Mouse (Mus musculus) left cerebral cortex, adult 9 months (tissue): ENCODE measurements around the gene Mettl6.
"Not testable (repeated sequence)": the region's sequence is repeated elsewhere in the genome, so short reads cannot be mapped to it uniquely, and the experiment has no call there.

Experiments used
- DNase-seq, 2 experiments: peaks; one replicate each; pipeline ENCODE4 v3.0.0; 2022; ENCODE audit warnings: low spot score in 2 of 2

The Mettl6 gene

GRCm38 (mm10) chr14:31472451-31473061 is 22.3 kb downstream of the Mettl6 start:
- peak in 1 of 2 experiments; percentile 80 for DNase-seq

DNA sequence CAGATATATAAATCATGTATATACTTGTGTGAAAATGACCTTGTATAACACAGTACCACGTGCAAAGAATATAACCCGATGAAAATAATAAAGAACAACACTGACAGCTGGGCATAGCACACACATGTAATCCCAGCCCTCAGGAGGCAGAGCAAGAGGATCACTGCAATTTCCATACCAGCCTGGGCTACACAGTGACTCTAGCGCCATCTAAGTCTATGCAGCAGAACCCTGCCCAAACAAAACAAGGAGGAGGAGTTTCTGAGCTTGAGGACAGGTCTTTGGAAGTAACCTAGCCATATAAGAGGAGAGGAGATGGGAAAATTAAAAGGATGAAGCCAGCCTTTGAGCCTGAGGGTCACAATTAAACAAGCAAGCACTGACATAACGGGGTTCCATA is 25.1 kb downstream of the Mettl6 start:
- DNase-seq: no peak

DNA sequence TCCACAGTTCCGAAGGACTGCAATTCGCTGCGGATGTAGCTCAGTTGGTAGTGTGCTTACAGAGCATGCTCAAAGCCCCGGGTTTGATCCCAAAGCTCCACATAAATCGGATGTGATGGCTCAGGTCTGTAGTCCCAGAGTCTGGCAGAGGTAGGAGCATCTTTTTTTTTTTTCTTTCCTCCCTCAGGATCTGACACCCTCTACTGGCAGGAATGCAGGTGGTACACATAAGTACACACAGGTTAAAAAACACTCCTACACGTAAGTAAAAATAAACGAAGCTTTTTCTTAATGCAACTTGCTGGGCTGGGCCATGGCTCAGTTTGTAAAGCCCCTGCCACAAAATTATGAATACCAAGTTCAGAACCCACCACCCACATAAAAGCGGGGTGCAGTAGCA is 30.7 kb downstream of the Mettl6 start:
- DNase-seq: no peak

- no peak for DNase-seq
These were observed 32.0 kb downstream of the Mettl6 start for GRCm38 (mm10) chr14:31462886-31463285.

GRCm38 (mm10) chr14:31462226-31462625 is 32.6 kb downstream of the Mettl6 start:
- DNase-seq: not testable (repeated sequence)

- no peak for DNase-seq
These were observed 36.8 kb downstream of the Mettl6 start for GRCm38 (mm10) chr14:31458006-31458405.

- DNase-seq: no peak
These were observed 38.6 kb downstream of the Mettl6 start for GRCm38 (mm10) chr14:31456064-31456721.

DNA sequence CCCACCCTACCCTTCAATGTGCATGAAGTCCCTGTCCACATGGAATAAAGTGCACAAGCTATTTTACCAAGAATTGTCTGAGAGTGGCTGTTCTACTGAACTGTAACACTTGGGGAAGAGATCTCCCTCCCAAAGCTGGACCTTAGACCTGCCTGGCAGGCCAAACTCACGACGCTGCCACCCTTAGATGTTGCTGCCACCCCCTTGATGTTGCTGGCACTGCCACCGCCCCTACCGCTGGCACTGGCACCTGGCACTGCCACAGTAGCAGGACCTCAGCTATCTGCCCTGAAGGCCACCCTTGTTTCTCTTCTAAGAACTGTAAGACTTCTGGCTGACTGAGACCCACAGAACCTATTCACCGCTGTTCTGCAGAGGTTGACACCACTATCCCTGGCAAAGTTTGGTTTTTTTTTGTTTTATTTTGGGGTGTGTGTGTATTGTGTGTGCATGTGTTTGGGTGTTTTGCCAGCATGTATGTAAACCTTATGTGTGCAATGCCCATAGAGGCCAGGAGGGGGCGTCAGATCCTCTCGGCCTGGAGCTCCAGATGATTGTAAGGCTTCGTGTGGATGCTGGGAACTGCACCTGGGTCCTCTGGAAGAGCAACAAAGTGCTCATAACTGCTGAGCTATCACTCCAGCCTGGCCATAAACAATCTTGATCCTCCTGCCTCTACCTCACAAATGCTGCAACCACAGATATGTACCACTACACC is 39.8 kb downstream of the Mettl6 start:
- DNase-seq: no peak

DNA sequence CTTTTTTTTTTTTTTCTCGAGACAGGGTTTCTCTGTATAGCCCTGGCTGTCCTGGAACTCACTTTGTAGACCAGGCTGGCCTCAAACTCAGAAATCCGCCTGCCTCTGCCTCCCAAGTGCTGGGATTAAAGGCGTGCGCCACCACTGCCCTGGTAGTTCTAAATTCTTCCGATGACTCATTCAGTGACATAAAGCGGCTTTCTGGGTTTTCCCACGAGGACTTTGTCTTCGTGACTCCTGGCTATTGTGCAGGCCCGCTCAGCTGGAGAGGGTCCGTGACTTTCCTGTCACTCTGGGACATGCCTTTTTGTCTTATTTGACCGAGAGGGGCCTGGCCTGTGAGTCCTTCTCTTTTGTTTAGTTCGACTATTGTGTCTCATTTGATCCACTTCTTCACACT is 40.9 kb downstream of the Mettl6 start:
- DNase-seq: not testable (repeated sequence)

GRCm38 (mm10) chr14:31448994-31449393 is 45.8 kb downstream of the Mettl6 start:
- DNase-seq: no peak

GRCm38 (mm10) chr14:31443616-31444015 is 51.2 kb downstream of the Mettl6 start:
- no peak for DNase-seq

- DNase-seq: no peak
These were observed 54.1 kb downstream of the Mettl6 start for GRCm38 (mm10) chr14:31440725-31441124.

GRCm38 (mm10) chr14:31440230-31440629 is 54.6 kb downstream of the Mettl6 start:
- DNase-seq: no peak

- DNase-seq: no peak
These were observed 55.6 kb downstream of the Mettl6 start for GRCm38 (mm10) chr14:31439279-31439678.

- DNase-seq: peak in 1 of 2 experiments; percentile 62
These were observed 56.9 kb downstream of the Mettl6 start for GRCm38 (mm10) chr14:31437826-31438529.

GRCm38 (mm10) chr14:31435930-31436693 is 58.7 kb downstream of the Mettl6 start, which contains the start of gene Sh3bp5:
Gene Sh3bp5 (minus strand): TSS chr14:31436078.
- DNase-seq: peak; percentile 71 to 95

DNA sequence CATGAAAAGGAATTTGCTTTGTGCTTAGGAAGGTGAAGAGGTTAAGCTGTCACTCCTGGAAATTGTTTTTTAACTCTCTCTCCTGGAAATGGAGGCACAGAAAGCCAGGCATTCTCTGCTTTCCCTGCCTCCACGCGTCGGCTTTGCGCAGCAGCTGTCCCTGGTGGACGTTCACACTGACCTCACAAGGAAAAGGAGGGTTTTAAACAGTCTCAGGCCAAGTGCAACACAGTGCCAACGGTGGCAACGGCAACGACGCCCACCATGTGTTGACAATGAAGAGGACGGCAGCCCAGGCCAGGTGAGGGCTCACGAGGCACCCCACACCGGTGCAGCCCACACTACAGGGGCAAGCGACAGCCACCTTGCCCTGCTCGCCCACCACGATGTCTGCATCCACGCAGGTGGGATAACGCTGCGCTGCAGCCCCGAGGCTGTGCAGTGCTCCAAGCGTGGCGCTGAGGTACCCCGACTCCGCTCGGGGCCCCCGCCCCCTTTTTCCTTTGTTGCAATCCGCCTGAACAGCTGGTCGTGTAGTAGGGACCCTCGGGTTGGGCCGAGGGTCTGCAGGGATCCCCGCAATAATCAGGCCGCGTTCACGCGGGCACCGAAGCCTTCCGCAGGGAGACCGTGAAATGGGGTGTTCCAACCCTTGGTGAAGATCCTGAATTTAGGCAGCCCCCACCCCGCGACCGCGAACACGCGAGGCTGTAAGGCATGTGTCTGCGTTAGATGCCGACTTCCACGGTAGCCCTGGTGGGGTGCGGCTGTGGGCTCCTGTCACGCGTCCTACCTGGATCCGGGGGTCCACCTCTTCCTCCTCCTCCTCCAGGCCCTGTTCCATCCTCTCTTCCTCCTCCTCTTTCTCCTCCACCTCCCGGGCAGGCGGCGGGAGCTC is 59.6 kb downstream of the Mettl6 start:
- DNase-seq: no peak

GRCm38 (mm10) chr14:31434426-31434825 is 60.4 kb downstream of the Mettl6 start:
- no peak for DNase-seq

GRCm38 (mm10) chr14:31433851-31434360 is 60.9 kb downstream of the Mettl6 start:
- no peak for DNase-seq

DNA sequence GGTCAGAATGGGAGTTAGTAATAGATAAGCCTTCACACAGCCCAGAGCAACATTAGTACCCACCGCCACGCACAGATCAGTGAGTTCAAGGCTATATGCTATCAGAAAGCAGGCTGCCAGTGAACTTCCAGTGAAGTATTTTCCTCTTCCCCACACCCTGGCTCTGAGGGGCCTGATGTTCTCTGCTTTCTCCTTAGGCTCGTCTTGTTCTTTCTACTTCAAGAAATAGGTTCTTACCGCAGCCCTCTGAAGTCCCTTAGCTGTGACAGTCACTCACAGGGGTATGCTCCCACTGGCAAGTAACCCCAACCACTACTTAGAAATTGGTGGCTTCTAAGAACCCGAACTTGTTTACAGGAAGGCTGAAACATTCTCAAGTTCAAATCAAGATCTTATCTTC is 61.7 kb downstream of the Mettl6 start:
- no peak for DNase-seq
